Mouse (Mus musculus) thymus, adult 2 months (tissue): ENCODE results near the gene Muc5b.

Experiments used
- CTCF ChIP-seq: fragments of 200-500 bp; IDR thresholded peaks from 2 replicates; pipeline ENCODE4 v1.5.1; 2012; ENCODE audit warnings: mild to moderate bottlenecking, control low read depth, low read length, moderate library complexity, borderline replicate concordance; ENCODE audit not compliant: control insufficient read depth, poor library complexity, insufficient read depth; ENCODE audit errors: extremely low read depth
- POLR2A ChIP-seq: fragments of 200-500 bp; IDR thresholded peaks from 2 replicates; pipeline ENCODE4 v1.6.1; 2012; ENCODE audit warnings: mild to moderate bottlenecking, low read length, control low read depth, moderate library complexity; ENCODE audit not compliant: control insufficient read depth, poor library complexity, insufficient read depth; ENCODE audit errors: extremely low read depth

- TF ChIP-seq CTCF: no peak
- TF ChIP-seq POLR2A: no peak
Observed at GRCm38 (mm10) chr7:141794251-141794650, 44.6 kb upstream of the Muc5b start.
